Mouse (Mus musculus) embryonic facial prominence, embryonic 15.5 days (tissue): ENCODE measurements around the gene Ptprj. TPM values are rescaled to one million over a fixed set of nuclear protein-coding genes. Genes with fewer than 3 reads are reported as not detected.
A peak's percentile ranks its signal among the peaks of the same experiment; 100 is the strongest.

ENCODE experiments used
- ATAC-seq: fragments of 200-750 bp; cut with Nextera tagmentation; 2 replicates; pipeline ENCODE4 v1.8.0; 2017; ENCODE audit warnings: low read depth, moderate TSS enrichment; ENCODE audit not compliant: insufficient number of reproducible peaks, low FRiP score, low TSS enrichment
- H3K27ac ChIP-seq: fragments of 300-500 bp; sonication (generic); replicated peaks from 2 replicates; pipeline ENCODE4 v1.5.1; 2015; ENCODE audit warnings: mild to moderate bottlenecking, inconsistent platforms
- H3K27me3 ChIP-seq: fragments of 300-500 bp; sonication (generic); 2 replicates; pipeline ENCODE4 v1.6.1; 2015; ENCODE audit warnings: inconsistent platforms
- H3K36me3 ChIP-seq: fragments of 300-500 bp; sonication (generic); 2 replicates; pipeline ENCODE4 v1.6.1; 2015; ENCODE audit warnings: mild to moderate bottlenecking, inconsistent platforms
- H3K4me1 ChIP-seq: fragments of 300-500 bp; sonication (generic); 2 replicates; pipeline ENCODE4 v1.6.1; 2015; ENCODE audit warnings: inconsistent platforms
- H3K4me2 ChIP-seq: fragments of 300-500 bp; sonication (generic); replicated peaks from 2 replicates; pipeline ENCODE4 v1.6.1; 2015; ENCODE audit warnings: mild to moderate bottlenecking, inconsistent platforms
- H3K4me3 ChIP-seq: fragments of 300-500 bp; sonication (generic); replicated peaks from 2 replicates; pipeline ENCODE4 v1.5.1; 2015; ENCODE audit warnings: mild to moderate bottlenecking, inconsistent platforms
- H3K9ac ChIP-seq: fragments of 300-500 bp; sonication (generic); 2 replicates; pipeline ENCODE4 v1.6.1; 2015; ENCODE audit warnings: inconsistent platforms
- H3K9me3 ChIP-seq: fragments of 300-500 bp; sonication (generic); replicated peaks from 2 replicates; pipeline ENCODE4 v1.6.1; 2016; ENCODE audit warnings: inconsistent platforms
- WGBS: fragments of 180-500 bp; shearing (Covaris S2); methylation state at CpG from one replicate; pipeline ENCODE4 v1.1.7; 2015; 5-methylcytosine and 5-hydroxymethylcytosine counted together
- polyA plus RNA-seq: library from polyadenylated mRNA; unstranded; fragments of >200 nt; fragmentation: Nextera tagmentation; extraction: Ambion mirVana; gene quantifications from 2 replicates; pipeline ENCODE4 v1.2.1, GENCODE M21; 2015

Ptprj gene
- polyA plus RNA-seq, 1 experiment from 2014 or later, result 2.7 TPM

GRCm38 (mm10) chr2:90522455-90522854 is 58.0 kb downstream of the Ptprj start:
- no peak overlapping the region for H3K4me2 ChIP-seq
- WGBS, result 88% methylated on average over 6 of the region's 6 CpGs
- H3K9me3 ChIP-seq, result no peaks in the 10 kb centered on the region
- H3K27ac ChIP-seq, result no peak overlapping the region
- ATAC-seq, result no peak
- H3K4me3 ChIP-seq, result no peak overlapping the region
- H3K36me3 ChIP-seq, result no peaks in the 10 kb centered on the region
- H3K9ac ChIP-seq, result no peak overlapping the region
- H3K27me3 ChIP-seq, result no peaks in the 10 kb centered on the region
- peaks cover 18% of the 10 kb centered on the region for H3K4me1 ChIP-seq

DNA sequence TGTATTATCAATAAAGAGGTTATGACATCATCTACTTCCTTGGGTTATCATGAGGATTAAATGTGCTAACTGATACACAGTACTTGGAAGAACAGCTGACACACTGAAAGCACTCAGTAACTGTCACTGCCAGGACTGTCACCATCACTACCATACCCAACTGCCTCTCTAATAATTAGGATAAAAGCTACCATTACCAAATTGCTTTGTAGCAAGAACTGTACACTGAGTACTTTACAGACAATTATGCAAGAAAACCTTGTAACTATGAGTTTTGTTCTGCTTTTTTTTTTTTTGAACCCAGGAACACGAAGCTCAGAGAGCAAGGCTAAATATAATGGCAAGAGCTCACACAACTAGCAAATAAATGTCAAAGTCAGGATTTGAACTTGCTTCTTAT is 58.5 kb downstream of the Ptprj start:
- Histone ChIP-seq H3K9me3 (no peaks in the 10 kb centered on the region), H3K4me3 (no peak overlapping the region), H3K9ac (no peak overlapping the region), H3K27ac (no peak overlapping the region), H3K4me1 (peaks cover 12% of the 10 kb centered on the region; the same call in 1 of the 2 replicates), H3K36me3 (no peaks in the 10 kb centered on the region), H3K27me3 (no peaks in the 10 kb centered on the region), H3K4me2 (no peak overlapping the region)
- no peak for ATAC-seq
- 78% methylated on average over 1 of the region's 1 CpGs for WGBS

- H3K4me1 ChIP-seq, result no peaks in the 10 kb centered on the region
- no peak overlapping the region for H3K4me3 ChIP-seq
- no peaks in the 10 kb centered on the region for H3K36me3 ChIP-seq
- no peaks in the 10 kb centered on the region for H3K9me3 ChIP-seq
- WGBS, result 78% methylated on average over 6 of the region's 6 CpGs
- ATAC-seq, result no peak
- H3K9ac ChIP-seq, result no peak overlapping the region
- no peak overlapping the region for H3K27ac ChIP-seq
- H3K27me3 ChIP-seq, result no peaks in the 10 kb centered on the region
- no peak overlapping the region for H3K4me2 ChIP-seq
Observed at GRCm38 (mm10) chr2:90518296-90518695, 62.2 kb downstream of the Ptprj start.

DNA sequence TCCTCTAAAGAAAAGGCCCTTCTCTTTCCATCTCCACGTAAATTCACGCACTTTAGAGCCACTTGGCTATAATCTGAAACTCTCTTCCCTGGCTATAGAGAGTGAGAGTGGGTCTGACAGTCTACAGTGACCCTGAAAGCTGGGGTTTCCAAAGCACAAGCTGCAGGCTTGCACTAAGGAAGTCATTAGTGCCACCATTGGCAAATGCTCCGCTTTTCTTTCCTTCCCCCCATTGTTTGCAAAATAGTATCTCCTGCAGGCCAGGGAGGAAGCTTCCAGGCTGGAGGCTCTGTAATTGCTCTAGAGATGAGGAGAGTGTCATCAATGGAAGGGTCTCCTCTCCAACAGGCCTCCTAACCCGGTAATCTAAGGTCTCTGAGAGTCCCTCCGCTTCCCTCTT is 65.5 kb downstream of the Ptprj start:
- no peak for ATAC-seq
- no peaks in the 10 kb centered on the region for H3K4me1 ChIP-seq
- no peaks in the 10 kb centered on the region for H3K27me3 ChIP-seq
- H3K4me3 ChIP-seq, result no peak overlapping the region
- H3K4me2 ChIP-seq, result no peak overlapping the region
- no peaks in the 10 kb centered on the region for H3K9me3 ChIP-seq
- no peak overlapping the region for H3K9ac ChIP-seq
- WGBS, result 71% methylated on average over 5 of the region's 5 CpGs
- H3K36me3 ChIP-seq, result no peaks in the 10 kb centered on the region
- H3K27ac ChIP-seq, result no peak overlapping the region

GRCm38 (mm10) chr2:90509268-90509667 is 71.2 kb downstream of the Ptprj start:
- H3K9ac ChIP-seq, result no peak overlapping the region
- H3K9me3 ChIP-seq, result no peaks in the 10 kb centered on the region
- peaks cover 10% of the 10 kb centered on the region; the same call in 1 of the 2 replicates for H3K4me1 ChIP-seq
- no peaks in the 10 kb centered on the region for H3K27me3 ChIP-seq
- H3K27ac ChIP-seq, result no peak overlapping the region
- WGBS, result 88% methylated on average over 4 of the region's 4 CpGs
- H3K4me2 ChIP-seq, result no peak overlapping the region
- H3K4me3 ChIP-seq, result no peak overlapping the region
- H3K36me3 ChIP-seq, result no peaks in the 10 kb centered on the region
- ATAC-seq, result no peak

GRCm38 (mm10) chr2:90506143-90506542 is 74.3 kb downstream of the Ptprj start:
- H3K36me3 ChIP-seq, result no peaks in the 10 kb centered on the region
- H3K27ac ChIP-seq, result 0 out of 2 replicates have a peak overlapping the region, but pooled peaks have one; percentile 11
- 63% methylated on average over 3 of the region's 3 CpGs for WGBS
- H3K4me3 ChIP-seq, result no peak overlapping the region
- peaks cover 13% of the 10 kb centered on the region; the same call in 1 of the 2 replicates for H3K4me1 ChIP-seq
- H3K9ac ChIP-seq, result no peak overlapping the region
- no peak for ATAC-seq
- H3K27me3 ChIP-seq, result no peaks in the 10 kb centered on the region
- no peak overlapping the region for H3K4me2 ChIP-seq
- H3K9me3 ChIP-seq, result no peaks in the 10 kb centered on the region

DNA sequence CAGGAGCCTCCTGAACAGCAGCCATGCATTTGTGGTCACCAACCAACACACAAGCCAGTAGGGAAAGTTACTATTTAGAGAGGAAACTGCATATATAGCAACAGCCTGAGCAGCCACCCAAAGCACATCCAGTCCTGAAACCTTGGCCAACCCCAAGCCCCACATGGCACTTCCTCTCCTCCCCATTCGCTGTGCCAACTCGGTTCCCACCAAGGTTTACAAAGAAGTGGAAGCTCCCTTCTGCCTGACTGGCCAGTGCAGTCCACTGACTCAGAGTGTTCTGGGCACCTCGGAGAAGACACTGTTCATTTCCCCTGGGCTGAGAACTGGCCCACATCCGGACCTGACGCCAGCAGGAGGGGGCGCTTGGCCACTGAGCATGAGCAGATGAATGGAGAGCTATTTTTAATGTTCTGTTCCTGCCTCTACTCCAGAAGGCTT is 75.7 kb downstream of the Ptprj start:
- H3K27me3 ChIP-seq, result no peaks in the 10 kb centered on the region
- no peak overlapping the region for H3K4me2 ChIP-seq
- no peaks in the 10 kb centered on the region for H3K36me3 ChIP-seq
- 71% methylated on average over 6 of the region's 6 CpGs for WGBS
- peaks cover 13% of the 10 kb centered on the region; the same call in 1 of the 2 replicates for H3K4me1 ChIP-seq
- H3K9ac ChIP-seq, result no peak overlapping the region
- no peak overlapping the region for H3K4me3 ChIP-seq
- peak; percentile 74; the same call in 1 of the 2 replicates for ATAC-seq
- no peak overlapping the region for H3K27ac ChIP-seq
- H3K9me3 ChIP-seq, result no peaks in the 10 kb centered on the region

- H3K4me2 ChIP-seq, result no peak overlapping the region
- WGBS, result 79% methylated on average over 3 of the region's 3 CpGs
- no peaks in the 10 kb centered on the region for H3K9me3 ChIP-seq
- ATAC-seq, result no peak
- no peaks in the 10 kb centered on the region for H3K27me3 ChIP-seq
- peaks cover 13% of the 10 kb centered on the region; the same call in 1 of the 2 replicates for H3K4me1 ChIP-seq
- no peak overlapping the region for H3K4me3 ChIP-seq
- no peak overlapping the region for H3K27ac ChIP-seq
- no peaks in the 10 kb centered on the region for H3K36me3 ChIP-seq
- no peak overlapping the region for H3K9ac ChIP-seq
Observed at GRCm38 (mm10) chr2:90503182-90503833, 77.1 kb downstream of the Ptprj start.

GRCm38 (mm10) chr2:90502738-90503137 is 77.7 kb downstream of the Ptprj start:
- no peaks in the 10 kb centered on the region for H3K27me3 ChIP-seq
- H3K4me3 ChIP-seq, result no peak overlapping the region
- H3K36me3 ChIP-seq, result no peaks in the 10 kb centered on the region
- no peak overlapping the region for H3K27ac ChIP-seq
- H3K4me1 ChIP-seq, result peaks cover 13% of the 10 kb centered on the region; the same call in 1 of the 2 replicates
- H3K9me3 ChIP-seq, result no peaks in the 10 kb centered on the region
- ATAC-seq, result no peak
- H3K4me2 ChIP-seq, result no peak overlapping the region
- no peak overlapping the region for H3K9ac ChIP-seq

GRCm38 (mm10) chr2:90501708-90502107 is 78.7 kb downstream of the Ptprj start:
- Histone ChIP-seq H3K27ac (no peak overlapping the region; the same call in 1 of the 2 replicates), H3K4me1 (peaks cover 17% of the 10 kb centered on the region), H3K27me3 (no peaks in the 10 kb centered on the region), H3K9me3 (no peaks in the 10 kb centered on the region), H3K4me2 (no peak overlapping the region), H3K9ac (no peak overlapping the region), H3K4me3 (no peak overlapping the region), H3K36me3 (no peaks in the 10 kb centered on the region)
- no peak for ATAC-seq
- 35% methylated on average over 3 of the region's 3 CpGs for WGBS

DNA sequence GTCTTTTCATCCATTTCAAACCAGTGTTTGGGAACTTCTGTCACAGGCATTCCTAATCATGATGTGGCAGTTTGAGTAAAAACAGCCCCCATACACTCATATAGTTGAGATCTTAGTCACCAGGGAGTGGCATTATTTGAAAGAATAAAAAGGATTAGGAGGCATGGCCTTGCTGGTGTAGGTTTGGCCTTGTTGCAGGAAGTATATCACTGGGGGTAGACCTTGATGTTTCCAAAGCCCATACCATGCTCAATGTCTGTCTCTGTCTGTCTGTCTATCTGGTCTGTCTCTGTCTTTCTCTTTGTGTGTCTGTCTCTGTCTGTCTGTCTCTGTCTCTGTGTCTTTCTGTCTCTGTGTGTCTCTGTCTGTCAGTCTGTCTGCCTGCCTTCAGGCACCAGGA is 79.6 kb downstream of the Ptprj start:
- no peaks in the 10 kb centered on the region for H3K36me3 ChIP-seq
- H3K9ac ChIP-seq, result no peak overlapping the region
- no peaks in the 10 kb centered on the region for H3K9me3 ChIP-seq
- no peak overlapping the region for H3K4me3 ChIP-seq
- H3K27me3 ChIP-seq, result no peaks in the 10 kb centered on the region
- no peak overlapping the region for H3K27ac ChIP-seq
- peaks cover 13% of the 10 kb centered on the region; the same call in 1 of the 2 replicates for H3K4me1 ChIP-seq
- H3K4me2 ChIP-seq, result no peak overlapping the region
- no peak for ATAC-seq

DNA sequence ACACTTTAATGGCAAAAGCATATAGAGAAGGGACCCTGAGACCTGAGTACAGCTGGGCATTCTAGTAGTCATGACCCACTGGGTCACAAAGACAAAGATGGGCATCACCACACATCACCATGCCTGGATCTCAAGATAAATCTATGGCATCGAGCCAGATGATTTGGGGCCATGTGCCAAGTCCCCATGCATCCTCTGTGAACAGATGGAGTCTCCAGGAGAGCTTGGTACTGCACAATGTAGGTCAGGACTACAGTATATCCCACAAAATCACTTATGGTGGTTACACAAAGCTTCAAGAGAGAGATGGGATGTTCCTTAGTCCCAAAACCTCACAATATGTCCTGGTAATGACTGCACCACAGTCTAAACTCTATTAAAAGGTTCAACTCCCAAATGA is 81.4 kb downstream of the Ptprj start:
- no peaks in the 10 kb centered on the region for H3K9me3 ChIP-seq
- no peak overlapping the region for H3K27ac ChIP-seq
- H3K27me3 ChIP-seq, result no peaks in the 10 kb centered on the region
- no peak overlapping the region for H3K9ac ChIP-seq
- no peaks in the 10 kb centered on the region for H3K36me3 ChIP-seq
- H3K4me3 ChIP-seq, result no peak overlapping the region
- H3K4me2 ChIP-seq, result no peak overlapping the region
- WGBS, result 81% methylated on average over 1 of the region's 1 CpGs
- no peak for ATAC-seq
- peaks cover 5% of the 10 kb centered on the region; the same call in 1 of the 2 replicates for H3K4me1 ChIP-seq
